Mouse (Mus musculus): ENCODE measurements around the gene Gm21762.
"Not testable (repeated sequence)": the region's sequence is repeated elsewhere in the genome, so short reads cannot be mapped to it uniquely, and the experiment has no call there.

Gene Gm21762

DNA sequence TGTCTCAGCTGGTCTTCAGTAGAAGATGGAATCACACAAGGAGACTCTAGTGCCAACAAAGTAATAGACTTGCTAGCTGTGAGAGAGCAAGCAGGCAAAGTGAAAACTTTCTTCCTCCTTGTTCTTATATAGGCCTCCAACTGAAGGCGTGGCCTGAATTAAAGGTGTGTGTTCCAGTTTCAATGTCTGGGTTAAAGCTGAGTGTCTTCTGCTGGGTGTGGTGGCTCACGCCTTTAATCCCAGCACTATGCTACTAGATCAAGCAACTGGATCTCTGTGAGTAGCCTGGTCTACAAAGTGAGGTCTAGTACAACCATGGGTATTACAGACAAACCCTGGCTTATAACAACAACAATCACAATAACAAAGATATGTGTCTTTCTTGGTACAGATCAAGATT lies at the start of gene Gm21762:
Gm21762 (minus strand) TSS at position 101 of the 400 bp plus-strand sequence.
- not testable (repeated sequence) for DNase-seq (ENCODE audit: low spot score)

GRCm38 (mm10) chr13:120262870-120263269 lies 47.1 kb upstream of the Gm21762 start, which contains the start of gene AF067061:
Gene AF067061 (plus strand): TSS chr13:120263114.
- DNase-seq (ENCODE audit: low spot score): not testable (repeated sequence)

DNA sequence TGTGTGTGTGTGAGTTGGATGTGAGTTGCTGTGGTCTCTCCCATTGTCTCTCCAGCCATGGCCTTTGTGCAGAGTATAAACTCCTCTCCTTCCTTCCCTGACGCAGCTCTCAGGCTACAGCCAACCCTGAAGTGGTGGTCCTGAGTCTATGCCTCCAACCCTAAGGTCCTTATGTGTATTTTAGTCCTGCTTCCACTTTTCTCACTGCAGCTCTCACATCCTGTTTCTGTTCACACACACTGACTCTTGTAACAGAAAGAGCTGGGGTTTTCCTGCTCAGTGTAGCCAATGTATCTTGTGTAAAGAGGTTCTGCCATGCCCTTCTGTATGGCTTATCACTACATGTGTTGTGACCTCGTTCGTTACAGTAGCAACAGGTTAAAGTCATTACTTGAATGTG lies 44.0 kb upstream of the Gm21762 start:
- DNase-seq (ENCODE audit: low spot score): not testable (repeated sequence)

DNA sequence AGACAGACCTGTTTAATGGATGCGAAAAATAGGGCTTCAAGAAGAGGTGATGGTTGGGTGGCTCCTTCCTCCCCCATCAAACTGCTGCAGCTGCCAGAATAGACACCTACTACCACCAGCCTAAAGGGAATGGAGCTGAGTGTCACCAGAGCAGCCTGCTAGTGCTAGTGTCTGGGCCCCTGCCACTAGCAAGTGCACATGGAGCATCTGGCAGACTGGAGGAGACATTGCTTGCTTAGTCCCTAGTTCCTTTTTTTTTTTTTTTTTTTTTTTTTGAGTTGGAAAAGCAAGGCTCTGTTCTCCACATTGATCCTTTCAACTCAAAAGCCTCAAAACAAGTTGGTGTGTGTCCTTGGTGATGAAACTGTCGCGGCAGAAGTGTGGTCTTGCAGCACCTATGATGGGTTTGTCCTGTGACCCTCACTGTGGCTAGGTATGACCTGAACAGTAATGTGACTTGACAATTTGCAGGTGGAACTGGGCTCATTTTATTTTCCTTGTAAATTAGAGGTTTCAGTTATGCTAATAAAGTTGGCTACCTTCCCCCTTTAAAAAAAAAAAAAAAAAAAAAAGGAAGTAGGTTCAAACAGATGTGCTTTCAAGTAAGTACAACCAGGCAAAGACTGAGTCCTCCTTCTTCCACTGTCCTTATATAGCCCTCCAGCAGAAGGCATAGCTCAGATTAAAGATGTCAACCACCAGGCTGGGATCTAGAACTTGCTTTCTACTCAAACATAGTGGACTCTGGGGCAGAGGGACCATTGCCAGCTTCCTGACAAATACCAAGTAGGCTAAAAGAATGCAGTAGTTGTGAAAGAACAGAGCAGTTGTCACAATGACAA lies 43.3 kb upstream of the Gm21762 start:
- not testable (repeated sequence) for DNase-seq (ENCODE audit: low spot score)

DNA sequence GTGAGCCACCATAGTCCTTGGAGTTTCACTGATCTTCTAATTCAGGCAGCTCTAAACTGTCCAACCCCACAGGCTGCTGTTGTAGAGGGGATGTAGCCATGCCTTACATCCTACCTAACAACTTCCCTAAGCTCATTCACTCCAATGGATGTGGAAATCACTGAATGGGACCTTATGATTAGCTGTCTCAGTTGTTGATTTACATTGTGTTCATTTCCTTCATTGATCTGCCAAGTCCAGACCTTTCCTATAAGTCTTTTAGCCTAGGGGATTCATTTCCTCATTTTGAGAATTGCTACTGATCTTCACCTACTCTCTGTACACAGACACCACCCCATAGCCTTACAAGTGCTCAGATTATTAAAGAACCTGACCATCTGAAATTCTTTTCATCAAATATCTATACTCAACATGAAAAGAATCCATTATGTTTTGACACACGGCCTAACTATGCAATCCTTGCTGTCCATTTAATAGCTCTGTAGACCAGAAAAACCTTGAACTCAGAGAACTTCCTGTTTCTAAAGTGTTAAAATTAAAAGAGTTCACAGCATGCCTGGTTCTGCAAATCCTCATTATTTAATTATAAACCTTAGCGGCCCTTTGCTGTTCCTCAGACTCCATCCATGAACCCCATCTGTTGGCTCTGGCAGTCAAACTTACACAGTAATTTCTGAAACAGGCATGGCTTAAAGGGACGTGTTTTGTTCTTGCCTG lies 35.6 kb upstream of the Gm21762 start:
- DNase-seq (ENCODE audit: low spot score): not testable (repeated sequence)

DNA sequence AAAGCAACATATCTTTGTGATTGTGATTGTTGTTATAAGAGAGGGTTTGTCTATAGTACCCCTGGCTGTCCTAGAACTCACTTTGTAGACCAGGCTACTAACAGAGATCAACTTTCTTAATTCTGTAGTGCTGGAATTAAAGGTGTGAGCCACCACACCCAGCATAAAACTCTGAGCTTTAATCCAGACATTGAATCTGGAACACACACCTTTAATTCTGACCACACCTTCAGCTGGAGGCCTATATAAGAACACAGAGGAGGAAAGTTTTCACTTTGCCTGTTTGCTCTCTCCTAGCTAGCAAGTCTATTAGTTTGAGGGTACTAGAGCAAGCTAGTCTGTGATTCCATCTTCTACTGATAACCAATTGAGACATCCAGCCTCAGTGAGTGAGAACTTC lies 23.1 kb upstream of the Gm21762 start, which contains the start of gene Gm21731:
Gm21731 (plus strand) TSS at position 301 of the 400 bp plus-strand sequence.
- DNase-seq (ENCODE audit: low spot score): not testable (repeated sequence)

- not testable (repeated sequence) for DNase-seq (ENCODE audit: low spot score)
Observed at GRCm38 (mm10) chr13:120232447-120233049, 16.8 kb upstream of the Gm21762 start.

DNA sequence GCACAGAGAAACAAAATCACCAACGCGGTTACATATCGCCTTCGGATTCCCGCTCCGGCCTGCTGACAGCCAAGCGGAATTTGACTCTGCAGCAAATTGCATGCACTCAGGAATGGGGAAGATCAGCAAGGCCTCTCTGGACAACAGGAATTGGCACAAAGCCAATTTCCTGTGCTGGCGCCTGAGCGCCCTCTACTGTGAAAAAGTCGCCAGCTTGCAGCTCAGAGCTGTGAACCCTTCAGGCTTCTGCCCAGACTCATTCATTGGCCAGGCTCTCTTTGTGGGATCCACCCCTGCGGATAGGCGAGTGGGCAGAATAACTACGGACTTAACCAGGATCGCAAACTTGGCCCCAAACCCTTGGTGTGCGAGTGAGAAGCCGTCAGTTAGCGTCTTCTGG lies 16.1 kb upstream of the Gm21762 start:
- not testable (repeated sequence) for DNase-seq (ENCODE audit: low spot score)

GRCm38 (mm10) chr13:120223012-120223659 lies 7.4 kb upstream of the Gm21762 start:
- not testable (repeated sequence) for DNase-seq (ENCODE audit: low spot score)

GRCm38 (mm10) chr13:120220922-120221321 lies 5.2 kb upstream of the Gm21762 start:
- DNase-seq (ENCODE audit: low spot score): not testable (repeated sequence)

DNA sequence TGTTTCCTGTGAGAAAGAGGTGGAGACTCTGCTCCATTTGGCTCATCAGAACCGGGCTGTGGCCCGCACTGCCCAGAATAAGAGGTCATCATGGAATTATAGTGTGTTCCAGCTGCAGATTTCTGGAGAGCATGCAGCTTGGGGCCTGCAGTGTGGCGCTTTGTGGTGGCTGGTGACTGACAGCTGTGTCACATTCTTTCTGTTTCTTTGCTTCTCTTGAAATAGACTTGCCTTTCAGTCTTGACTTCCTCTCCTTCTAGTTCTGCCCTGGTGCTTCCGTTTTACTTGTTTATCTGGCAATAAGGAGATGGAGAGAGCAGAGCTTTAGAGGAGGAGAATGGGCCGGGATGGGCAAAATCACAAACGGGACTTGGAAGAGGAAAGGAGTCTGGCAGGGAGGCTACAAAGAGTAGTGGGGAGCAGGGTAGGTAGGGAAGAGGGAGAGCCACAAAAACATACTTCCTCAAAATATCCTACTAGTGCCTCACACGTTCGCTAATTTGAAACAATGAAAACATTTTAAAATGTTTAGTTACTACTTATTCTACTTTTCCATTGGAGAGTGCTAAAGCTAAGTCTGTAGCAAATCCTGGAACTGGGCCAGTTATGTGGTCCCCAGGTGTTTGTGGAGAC lies 19.4 kb downstream of the Gm21762 start:
- not testable (repeated sequence) for DNase-seq (ENCODE audit: low spot score)

DNA sequence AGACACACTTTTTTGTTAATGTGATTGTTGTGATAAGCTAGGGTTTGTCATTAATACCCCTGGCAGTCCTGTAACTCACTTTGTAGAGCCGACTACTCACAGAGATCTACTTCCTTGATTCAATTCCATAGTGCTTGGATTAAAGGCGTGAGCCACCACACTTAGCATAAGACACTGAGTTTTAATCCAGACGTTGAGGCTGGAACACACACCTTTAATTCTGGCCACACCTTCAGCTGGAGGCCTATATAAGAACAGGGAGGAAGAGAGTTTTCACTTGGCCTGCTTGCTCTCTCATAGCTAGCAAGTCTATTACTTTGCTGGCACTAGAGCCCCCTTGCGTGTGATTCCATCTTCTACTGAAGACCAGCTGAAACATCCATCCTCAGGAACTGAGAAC lies 43.6 kb downstream of the Gm21762 start, which contains the start of gene Gm21818:
Gm21818 (plus strand) TSS at position 301 of the 400 bp plus-strand sequence.
- DNase-seq (ENCODE audit: low spot score): not testable (repeated sequence)

DNA sequence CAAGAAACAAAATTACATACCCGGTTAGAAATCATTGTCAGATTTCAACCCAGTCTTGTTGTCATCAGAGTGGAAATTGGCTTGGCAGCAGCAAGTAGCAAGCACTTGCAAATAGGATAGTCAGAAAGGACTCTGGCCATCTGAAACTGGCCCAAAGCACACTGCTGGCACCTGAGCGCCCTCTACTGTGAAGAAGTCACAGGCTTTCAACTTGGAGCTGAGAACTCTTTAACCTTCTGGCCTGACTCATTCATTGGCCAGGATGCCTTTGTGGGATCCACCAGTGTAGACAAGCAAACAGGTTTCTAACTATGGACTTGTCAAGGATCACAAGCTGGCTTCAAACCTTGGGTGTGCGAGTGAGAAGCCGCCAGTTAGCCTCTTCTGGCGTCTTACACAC lies 47.4 kb downstream of the Gm21762 start:
- peak; percentile 42 for DNase-seq (ENCODE audit: low spot score)

Measured in testis, postnatal 10 days (tissue).